Mouse (Mus musculus): ENCODE results near the gene Teddm1b.

The Teddm1b gene

GRCm38 (mm10) chr1:153903006-153903405 is 28.9 kb downstream of the Teddm1b start:
- no peak for DNase-seq (ENCODE audit: low spot score)

GRCm38 (mm10) chr1:153904236-153904635 is 30.1 kb downstream of the Teddm1b start:
- no peak for DNase-seq (ENCODE audit: low spot score)

GRCm38 (mm10) chr1:153905884-153906283 is 31.7 kb downstream of the Teddm1b start:
- DNase-seq (ENCODE audit: low spot score) = no peak

- no peak for DNase-seq (ENCODE audit: low spot score)
Observed at GRCm38 (mm10) chr1:153908208-153908607, 34.1 kb downstream of the Teddm1b start.

- no peak for DNase-seq (ENCODE audit: low spot score)
Observed at GRCm38 (mm10) chr1:153908741-153909140, 34.6 kb downstream of the Teddm1b start.

GRCm38 (mm10) chr1:153909213-153909962 is 35.2 kb downstream of the Teddm1b start:
- no peak for DNase-seq (ENCODE audit: low spot score)

GRCm38 (mm10) chr1:153909963-153910291 is 35.8 kb downstream of the Teddm1b start:
- DNase-seq (ENCODE audit: low spot score) = no peak

- no peak for DNase-seq (ENCODE audit: low spot score)
Observed at GRCm38 (mm10) chr1:153910423-153910822, 36.3 kb downstream of the Teddm1b start.

- DNase-seq (ENCODE audit: low spot score) = no peak
Observed at GRCm38 (mm10) chr1:153911276-153911795, 37.2 kb downstream of the Teddm1b start.

- no peak for DNase-seq (ENCODE audit: low spot score)
Observed at GRCm38 (mm10) chr1:153913869-153914268, 39.7 kb downstream of the Teddm1b start.

GRCm38 (mm10) chr1:153918521-153919206 is 44.5 kb downstream of the Teddm1b start:
- DNase-seq (ENCODE audit: low spot score) = no peak

GRCm38 (mm10) chr1:153921642-153922041 is 47.5 kb downstream of the Teddm1b start:
- DNase-seq (ENCODE audit: low spot score) = no peak

- no peak for DNase-seq (ENCODE audit: low spot score)
Observed at GRCm38 (mm10) chr1:153922571-153923021, 48.5 kb downstream of the Teddm1b start.

GRCm38 (mm10) chr1:153924395-153925385 is 50.5 kb downstream of the Teddm1b start:
- DNase-seq (ENCODE audit: low spot score) = peak; percentile 15
